Mouse (Mus musculus) layer of hippocampus, postnatal 10 days (tissue): Measurements from ENCODE around the gene Kansl1l. TPM values are rescaled to one million over a fixed set of nuclear protein-coding genes. Genes with fewer than 3 reads are reported as not detected.
"Not testable (repeated sequence)": the region's sequence is repeated elsewhere in the genome, so short reads cannot be mapped to it uniquely, and the experiment has no call there.

ENCODE experiments used
- DNase-seq, 2 experiments: peaks; one replicate each; pipeline ENCODE4 v3.0.0; 2021; ENCODE audit warnings: low spot score in 2 of 2
- total RNA-seq, 2 experiments: library from RNA; stranded (reverse); gene quantifications; 2 replicates each; pipeline ENCODE4 v1.2.3; 2021

The Kansl1l gene
- total RNA-seq, 2 experiments from 2014 or later = 13.8 to 14.0 TPM

DNA sequence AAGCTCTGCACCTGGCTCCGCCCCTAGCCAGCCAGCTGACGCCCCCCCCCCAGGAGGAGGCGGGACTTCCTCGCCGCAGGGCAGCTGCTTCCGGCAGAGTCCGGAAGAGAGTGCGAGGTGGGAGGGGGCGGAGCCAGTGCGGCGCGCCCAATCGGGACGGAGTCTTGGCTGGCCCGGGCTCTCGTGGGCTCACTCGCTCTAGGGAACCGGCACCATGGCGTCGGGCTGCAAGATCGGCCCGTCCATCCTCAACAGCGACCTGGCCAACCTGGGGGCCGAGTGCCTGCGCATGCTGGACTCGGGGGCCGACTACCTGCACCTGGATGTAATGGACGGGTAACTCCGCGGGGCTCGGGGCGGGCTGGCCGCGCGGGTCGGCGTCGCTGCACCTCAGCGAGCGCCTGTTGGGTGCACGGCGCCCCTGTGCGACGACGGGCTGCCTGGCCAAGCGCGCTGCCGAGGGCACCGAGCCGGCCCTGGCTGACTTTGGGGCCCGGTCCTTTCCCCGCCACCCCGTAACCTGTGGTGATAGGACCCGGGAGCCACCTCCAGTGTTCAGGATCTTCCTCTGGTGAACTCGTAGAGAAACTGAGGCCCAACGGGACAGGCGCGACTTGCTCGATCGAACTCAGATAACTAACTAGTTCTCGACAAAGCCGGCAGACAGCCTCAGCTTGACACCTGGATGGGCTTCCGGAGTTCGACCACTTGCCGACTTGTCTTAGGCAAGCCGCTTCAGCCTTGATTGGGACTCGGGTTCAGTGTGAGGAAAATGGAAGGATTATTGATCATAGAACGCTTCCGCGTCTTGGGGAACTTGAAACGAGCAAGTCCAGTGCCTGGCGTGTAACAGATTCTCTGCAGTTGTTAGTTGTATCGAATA lies 116.4 kb downstream of the Kansl1l start, which contains the start of gene Rpe:
Rpe (plus strand) TSS at position 139 of the 883 bp plus-strand sequence.
- DNase-seq = peak; percentile 88 to 93

DNA sequence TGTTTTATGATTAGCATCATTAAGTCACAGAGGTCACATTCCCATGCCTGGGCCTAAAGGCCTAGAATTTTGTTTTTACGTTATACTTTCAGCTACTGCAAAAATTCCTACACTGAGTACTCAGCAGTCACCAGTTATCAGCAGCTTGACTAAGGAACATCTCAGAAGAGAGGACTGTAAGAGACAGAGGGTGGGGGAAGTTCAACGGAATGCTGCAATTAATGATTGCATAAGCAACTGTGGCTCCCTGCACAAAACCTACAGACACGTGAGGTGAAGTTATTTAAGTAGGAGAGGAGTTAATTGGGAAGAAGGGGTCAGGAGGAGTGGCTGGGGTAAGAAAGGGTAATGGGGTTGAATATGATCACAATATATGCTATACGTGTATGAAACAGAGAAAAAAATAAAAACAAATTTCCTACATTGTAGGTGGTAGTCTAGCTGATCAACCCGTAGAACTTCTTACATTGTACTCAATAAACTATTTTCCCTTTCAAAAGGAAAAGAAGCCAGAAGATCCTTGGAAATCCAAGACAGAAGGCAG lies 117.1 kb downstream of the Kansl1l start:
- no peak for DNase-seq

DNA sequence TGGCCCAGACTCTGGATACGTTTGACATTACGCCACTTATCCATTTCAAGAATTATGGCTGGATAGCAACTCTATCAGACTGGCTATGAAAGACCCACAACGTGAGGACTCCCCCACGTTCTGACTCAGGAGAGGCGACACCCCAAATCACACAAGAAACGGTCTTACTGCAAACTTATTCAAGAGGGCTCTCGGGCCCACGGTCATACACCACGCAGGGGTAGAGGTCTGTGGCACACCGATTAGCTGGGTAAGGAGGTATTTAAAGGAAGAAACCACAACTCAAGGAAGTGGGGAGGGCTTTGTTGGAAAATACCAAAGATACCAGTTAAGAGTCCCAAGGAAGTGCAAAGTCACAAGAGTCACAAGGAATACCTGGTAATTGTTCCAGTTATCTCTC lies 117.7 kb downstream of the Kansl1l start:
- not testable (repeated sequence) for DNase-seq

DNA sequence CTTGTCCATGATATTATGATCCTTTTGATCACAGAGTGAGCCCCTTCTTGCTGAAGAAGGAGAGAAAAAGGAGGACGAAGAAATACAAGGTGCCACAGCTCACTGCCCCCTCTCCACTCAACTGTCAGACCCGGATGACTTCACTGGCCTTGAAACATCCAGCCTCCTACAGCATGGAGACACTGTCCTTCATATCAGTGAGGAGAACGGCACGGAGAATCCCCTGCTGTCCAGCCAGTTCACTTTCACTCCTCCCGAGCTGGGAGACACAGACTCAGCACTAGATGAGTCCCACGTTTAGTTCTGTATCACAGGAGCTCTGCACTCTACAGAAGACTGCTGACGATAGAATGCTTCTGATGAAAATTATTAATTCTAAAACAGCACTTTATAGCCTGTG lies 122.1 kb downstream of the Kansl1l start:
- DNase-seq = no peak

DNA sequence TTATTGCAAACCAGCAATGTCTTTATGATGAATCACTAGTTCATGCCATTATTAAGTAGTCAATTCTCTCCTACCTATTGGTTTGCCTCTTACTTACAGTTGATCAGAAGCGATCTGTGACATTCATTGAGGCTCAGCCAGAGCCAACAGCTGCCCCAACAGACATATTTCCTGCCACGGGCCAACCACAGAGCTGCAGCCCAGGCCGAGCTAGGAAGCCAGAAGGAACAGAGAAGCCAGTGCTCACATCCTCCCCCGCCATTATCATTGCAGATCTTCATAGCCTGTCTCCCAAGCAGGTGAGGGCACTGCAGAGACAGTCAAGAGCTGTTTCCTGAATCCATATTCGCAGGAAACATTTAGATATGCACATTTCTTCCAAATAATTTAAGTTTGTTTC lies 123.1 kb downstream of the Kansl1l start:
- no peak for DNase-seq

DNA sequence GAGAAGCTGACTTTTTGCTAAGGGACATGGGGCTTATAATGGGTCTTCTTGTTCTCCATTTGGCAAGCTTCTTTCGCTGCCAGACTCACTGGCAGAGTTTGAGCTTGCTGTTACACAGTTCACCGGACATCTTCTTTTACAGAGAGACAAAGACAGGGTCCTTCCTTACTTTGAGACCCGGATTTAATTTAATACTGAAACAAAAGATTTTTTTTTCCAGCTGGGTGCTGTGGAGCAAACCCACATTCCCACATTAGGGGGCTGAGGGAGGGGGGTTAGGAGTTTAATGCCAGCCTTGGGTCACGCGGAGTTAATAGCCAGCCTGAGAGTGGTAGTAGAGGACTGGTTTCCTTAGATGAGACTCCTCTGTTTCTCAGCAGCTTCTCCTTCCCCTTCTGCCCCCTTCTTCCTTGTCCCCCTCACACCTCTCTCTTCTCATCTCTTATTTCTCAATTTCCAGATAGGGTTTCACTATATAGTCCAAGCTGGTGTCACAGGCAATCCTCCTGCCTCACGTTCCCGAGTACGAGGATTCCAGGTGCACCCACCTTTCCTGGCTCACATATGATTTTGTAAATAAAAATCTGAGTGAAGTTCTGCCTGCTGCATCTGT lies 124.5 kb downstream of the Kansl1l start:
- DNase-seq = no peak

DNA sequence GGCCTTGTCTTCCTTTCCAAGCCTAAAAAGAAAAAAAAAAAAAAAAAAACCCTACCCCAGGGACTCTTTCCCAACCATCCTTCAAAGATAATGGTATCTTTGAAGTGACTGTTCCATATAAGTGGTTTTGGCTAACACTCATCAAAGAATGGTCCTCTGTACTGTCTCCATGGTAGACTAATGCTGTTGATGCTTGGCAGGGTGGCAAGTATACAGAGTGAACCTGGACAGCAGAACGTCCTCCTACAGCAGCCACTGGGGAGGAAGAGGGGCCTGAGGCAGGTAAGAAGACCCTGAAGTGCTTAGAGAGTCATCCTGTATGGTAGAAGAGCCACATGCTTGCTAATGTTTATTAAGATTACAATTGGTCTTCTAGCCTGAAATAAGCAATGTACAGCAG lies 125.1 kb downstream of the Kansl1l start:
- no peak for DNase-seq

DNA sequence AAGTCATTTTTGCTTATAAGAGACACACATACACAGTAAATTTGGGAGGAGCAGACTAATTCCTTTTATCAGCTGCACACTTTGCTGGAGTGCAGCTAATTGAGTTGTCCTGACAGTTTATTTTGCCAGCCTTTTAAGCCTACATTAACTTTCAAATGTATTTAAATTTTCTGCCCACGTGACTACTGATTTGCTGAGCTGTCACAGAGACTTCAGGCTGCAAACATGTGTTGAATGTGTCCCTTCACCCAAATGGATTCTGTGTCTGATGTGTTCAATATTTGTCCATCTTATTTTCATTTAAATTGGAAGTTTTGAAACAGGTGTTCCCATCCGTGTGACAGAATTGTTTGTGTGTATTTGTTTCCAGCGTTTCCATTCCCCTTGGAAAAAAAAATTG lies 125.6 kb downstream of the Kansl1l start:
- no peak for DNase-seq

DNA sequence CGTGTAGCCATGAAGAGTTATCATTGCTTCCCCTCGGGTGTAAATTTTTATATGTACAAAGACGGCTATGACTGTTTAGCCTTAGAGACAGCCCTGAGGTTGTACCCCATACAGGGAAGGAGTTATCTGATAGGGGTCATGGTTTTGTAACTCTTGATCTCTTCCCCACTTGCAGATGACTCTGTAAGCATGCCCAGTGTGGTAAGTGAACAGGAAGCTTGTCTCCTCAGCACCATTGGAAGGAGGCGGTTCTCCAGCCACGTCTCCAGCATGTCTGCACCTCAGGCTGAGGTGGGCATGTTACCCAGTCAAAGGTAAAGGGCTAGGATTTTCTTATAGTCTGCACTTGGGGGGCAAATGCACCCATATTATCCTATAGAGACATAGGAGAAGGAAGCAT lies 134.4 kb downstream of the Kansl1l start:
- no peak for DNase-seq

DNA sequence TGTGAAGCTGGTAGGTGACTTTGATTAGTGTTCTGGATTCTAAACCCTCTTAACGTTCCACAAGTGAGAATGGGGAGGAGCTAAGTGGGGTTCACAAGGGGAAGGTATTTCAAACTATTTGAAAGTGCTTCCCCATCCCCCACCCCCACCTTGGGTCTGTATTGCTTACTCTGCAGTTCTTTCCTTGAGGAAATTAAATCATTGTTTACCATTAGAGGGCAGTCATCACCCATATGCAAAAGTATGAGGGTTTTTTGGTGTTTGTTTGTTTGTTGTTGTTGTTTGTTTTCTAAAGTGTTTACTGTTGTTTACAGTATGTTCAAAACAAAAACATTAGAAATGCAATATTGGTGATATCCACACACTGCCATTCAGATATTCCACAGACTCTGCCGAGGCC lies 138.7 kb downstream of the Kansl1l start:
- DNase-seq = no peak

DNA sequence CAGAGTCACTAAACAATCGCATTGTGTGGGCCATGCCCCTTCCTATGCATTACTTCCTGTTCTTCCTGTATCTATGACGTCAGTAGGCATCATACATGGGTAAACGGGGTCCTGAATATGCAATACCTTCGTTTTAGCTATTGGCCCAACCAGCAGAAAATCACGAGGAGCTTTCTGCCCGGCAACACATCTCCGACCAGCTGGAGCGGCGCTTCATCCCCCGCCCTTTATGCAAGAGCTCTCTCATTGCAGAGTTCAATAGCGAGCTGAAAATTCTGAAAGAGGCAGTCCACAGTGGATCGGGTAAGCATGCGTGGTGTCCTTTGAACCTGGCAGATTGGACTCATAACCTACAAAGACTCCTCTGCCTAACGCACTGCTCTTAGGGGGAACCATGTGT lies 139.4 kb downstream of the Kansl1l start:
- DNase-seq = no peak

DNA sequence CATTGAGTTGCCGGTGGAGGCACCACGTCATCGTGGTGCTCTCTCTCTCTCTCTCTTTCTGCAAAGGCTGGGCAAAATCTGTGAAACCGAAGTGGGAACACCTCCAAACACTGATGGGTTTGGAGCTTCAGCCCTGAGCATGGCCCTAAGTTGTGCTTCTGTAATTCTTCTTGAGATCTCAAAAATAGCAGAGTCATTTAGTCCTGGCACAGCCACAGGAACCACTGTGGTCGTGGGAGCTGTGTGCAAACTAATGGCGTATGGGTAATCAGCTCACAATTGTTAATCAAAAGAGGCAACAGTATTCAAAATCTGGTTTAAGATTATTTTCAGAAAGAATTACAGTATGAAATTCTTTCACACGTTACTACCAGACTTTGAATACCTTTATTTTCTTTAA lies 144.6 kb downstream of the Kansl1l start:
- DNase-seq = no peak

DNA sequence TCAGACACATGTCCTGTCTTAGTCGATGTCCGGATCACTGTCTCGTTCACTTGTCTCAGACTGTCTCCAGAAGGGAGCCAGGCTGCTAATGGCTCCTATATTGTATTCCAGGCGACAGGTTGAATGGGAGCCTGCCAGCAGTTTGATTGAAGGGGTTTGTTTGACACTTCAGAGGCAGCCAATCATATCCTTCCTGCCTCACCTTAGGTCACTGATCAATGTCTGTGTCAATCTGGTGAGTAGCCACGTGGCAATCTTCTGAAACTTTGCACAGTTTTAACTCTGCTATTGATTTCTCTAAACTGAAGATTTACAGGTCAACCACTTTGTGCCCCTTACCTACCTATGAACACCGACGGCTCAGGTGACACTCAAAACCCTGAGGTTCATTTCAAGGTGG lies 145.9 kb downstream of the Kansl1l start:
- DNase-seq = no peak

Other genes with a start within 250 kb of the Kansl1l start
- 10 to 100 TPM; 34.7 to 42.6 TPM for gene Rpe, start 116.7 kb downstream of the Kansl1l start, total RNA-seq
- 10 to 100 TPM; 38.1 to 42.5 TPM for gene Acadl, start 45.7 kb upstream of the Kansl1l start, total RNA-seq
- 1 to 10 TPM in 1 of 2 experiments, under 1 TPM in 1; 0.34 to 1.0 TPM for gene Myl1, start 127.8 kb upstream of the Kansl1l start, total RNA-seq
- 100 to 1,000 TPM; 136 to 145 TPM for gene Lancl1, start 221.3 kb upstream of the Kansl1l start, total RNA-seq